Mouse (Mus musculus) MN1 (cell line): ENCODE data around the gene Ndufb7.
A peak's percentile ranks its signal among the peaks of the same experiment; 100 is the strongest.

Source experiments
- DNase-seq: peaks from one replicate; pipeline ENCODE4 v3.0.0-alpha.2; 2016; ENCODE audit warnings: low spot score

The Ndufb7 gene

DNA sequence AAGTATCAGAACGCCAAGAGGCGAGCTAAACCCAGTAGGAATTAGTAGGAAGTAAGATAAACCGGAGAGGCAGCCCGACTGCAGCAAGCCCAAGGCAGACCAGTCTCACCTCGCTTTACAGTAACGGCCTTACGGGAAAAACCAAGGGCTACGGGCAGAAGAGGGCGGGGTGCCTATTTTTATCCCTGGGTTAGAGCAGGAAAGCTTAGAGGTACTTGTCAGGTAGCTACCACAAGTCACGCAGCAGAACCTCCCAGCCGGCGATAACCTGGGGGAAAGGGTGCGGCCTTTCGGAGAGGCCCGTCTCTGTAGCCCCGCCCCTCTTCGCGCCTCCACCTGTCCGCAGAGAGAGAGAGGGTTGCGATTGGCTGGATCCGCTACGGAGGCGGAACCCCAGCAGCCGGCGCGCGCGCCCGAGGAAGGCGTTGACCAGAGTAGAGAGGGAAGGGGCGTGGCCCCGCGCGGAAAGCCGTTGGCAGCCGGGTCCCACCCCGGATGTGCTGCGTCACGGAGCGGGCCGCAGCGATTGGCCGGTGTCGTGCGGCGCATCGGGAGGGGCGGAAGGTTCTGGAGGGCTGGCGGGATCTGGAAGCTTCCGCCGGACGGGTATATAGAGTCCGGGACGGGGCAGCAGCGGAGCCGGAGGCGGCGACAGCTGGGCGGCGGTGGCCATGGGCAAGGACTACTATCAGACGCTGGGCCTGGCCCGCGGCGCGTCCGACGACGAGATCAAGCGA lies 41.4 kb downstream of the Ndufb7 start, which contains the start of the genes Tecr and Dnajb1:
Gene Tecr, minus strand, starts transcription at position 311 of the 737 bp plus-strand sequence.
Gene Dnajb1, plus strand, starts transcription at position 533 of the 737 bp plus-strand sequence.
- peak; percentile 100 for DNase-seq

DNA sequence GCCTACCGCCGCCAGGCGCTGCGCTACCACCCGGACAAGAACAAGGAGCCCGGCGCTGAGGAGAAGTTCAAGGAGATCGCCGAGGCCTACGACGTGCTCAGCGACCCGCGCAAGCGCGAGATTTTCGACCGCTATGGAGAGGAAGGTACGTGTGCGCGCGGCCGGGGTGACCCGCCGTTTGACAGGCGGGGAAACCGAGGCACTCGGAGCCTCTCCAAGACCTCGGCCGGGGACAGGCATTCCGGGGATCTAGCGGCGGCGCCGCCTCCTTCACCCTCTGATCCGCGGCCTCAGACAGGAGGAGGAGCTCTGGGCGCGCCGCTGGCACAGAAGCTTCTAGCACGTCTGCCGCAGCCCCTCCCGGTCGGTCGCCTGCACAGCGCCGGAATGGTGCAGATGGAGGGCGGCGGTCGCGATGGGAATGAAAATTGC lies 41.9 kb downstream of the Ndufb7 start:
- DNase-seq: peak; percentile 84

DNA sequence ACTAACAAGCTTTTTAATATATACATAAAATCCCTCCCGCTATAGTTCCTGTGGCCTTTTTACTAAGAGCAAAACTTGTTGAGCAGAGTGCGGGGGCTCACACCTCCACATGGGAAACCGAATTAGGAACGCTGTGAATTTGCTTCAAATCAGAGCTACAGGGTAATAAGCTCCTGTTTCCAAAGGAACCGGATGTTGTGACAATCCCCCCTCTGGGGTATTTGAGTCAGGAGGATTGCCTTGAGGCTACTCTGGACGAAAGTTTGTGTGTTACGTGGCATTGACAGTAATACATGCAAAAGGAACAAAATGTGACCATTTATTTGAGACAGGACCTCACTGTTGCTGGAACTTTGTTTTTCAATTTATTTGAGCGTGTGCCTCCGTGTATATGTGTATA lies 42.6 kb downstream of the Ndufb7 start:
- DNase-seq: no peak

DNA sequence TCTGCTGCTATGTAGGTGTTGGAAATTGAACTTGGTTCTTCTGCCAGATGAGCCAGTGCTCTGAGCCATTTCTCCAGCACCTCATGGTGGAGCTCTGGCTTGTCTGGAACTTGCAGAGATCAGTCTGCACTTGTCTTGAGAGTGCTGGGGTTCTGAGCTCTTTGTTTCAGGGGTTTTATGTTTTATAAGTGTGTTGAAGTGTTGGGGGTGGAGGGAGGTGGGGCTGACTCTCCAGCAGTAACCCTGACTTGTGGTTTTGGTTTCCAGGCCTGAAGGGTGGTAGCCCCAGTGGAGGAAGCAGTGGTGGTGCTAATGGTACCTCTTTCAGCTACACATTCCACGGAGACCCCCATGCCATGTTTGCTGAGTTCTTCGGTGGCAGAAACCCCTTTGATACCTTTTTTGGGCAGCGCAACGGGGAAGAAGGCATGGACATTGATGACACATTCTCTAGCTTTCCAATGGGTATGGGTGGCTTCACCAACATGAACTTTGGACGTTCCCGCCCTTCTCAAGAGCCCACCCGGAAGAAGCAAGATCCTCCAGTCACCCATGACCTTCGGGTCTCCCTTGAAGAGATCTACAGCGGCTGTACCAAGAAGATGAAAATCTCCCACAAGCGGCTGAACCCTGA lies 43.2 kb downstream of the Ndufb7 start:
- no peak for DNase-seq

DNA sequence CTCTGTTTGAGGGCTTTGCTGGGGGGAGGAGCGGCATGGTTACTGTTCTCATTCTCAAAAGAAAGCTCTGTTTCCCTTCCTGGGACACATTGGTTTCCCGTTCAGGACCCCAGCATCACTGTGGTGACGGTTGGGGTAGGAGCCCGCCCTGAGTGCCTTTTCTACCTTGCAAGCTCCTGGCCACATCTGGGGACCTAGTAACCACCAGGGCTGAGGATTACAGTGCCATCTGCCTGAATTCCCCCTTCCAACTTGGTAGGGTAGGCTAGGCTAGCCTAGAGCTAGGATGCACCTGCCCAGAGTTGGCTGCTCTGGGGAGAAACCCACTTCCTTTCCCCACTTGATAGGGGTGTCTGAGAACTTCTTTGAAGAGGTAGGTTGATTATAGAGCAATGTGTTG lies 45.5 kb downstream of the Ndufb7 start:
- DNase-seq: no peak

DNA sequence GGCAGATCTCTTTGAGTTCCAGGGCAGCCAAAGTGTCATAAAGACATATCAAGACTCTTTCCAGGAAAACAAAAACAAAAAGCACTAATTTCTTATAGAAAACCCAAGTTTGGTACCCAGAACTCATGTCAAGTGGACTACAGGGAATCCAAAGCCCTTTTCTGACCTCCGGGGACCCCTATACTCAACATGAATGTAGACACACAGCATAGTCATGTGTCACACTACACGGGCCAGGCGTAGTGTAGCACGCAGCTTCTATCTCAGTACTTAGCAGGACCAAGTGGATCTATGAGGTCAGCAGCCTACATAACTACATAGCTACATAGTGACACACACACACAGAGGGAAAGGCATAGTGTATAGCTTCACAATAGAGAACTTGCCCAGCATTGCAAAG lies 47.2 kb downstream of the Ndufb7 start:
- no peak for DNase-seq

DNA sequence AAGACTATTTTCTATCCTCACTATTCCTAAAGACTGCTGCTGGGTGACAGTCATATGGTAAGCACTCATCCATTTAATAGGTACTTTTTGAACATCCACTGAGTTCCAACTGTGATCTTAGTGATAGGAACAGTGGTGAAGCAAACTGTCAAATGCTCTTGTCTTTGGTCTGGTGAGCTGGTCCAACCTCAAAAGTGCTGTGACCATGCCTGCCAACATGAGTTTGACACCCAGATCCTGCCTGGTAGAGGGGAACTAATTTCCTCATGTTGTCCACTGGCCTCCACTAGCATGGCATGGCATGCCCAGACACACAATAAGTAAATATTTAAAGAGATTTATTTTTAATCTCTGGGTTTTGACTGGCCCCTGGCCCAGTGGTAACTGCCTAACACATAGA lies 50.2 kb downstream of the Ndufb7 start:
- no peak for DNase-seq

DNA sequence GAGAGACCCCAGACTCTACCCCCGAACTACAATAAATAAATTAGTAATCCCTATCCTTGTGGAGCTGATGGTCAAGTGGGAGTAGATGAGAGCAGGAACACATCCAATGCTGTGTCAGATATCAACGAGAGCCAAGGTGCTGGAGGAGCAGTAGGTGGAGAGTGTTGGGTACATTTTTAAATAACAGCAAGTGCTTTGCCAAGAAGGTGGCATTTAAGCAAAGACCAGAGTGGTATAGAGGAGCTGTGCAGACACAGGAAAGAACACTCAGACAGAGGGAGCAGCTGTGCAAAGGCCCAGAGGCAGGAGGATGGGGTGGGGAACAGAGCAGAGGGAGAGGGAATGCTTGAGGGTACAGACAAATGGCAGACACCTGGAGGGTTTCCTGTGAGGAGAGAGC lies 50.6 kb downstream of the Ndufb7 start:
- no peak for DNase-seq

DNA sequence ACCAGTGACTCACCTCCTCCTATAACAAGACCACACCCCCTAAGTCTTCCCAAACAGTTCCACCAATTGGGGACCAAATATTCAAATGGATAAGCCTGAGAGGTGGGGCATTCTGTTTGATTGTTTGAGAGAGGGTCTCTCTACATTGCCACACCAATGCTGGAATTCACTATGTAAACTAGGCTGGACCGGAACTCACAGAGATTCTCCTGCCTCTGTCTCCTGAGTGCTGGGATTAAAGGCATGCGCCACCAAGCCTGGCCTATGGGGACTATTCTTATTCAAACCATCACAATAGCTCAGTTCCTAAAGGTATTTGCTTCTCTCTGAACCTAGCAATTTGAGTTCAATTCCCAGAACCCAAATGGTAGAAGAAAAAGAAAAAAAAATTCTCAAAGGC lies 52.1 kb downstream of the Ndufb7 start:
- DNase-seq: no peak

DNA sequence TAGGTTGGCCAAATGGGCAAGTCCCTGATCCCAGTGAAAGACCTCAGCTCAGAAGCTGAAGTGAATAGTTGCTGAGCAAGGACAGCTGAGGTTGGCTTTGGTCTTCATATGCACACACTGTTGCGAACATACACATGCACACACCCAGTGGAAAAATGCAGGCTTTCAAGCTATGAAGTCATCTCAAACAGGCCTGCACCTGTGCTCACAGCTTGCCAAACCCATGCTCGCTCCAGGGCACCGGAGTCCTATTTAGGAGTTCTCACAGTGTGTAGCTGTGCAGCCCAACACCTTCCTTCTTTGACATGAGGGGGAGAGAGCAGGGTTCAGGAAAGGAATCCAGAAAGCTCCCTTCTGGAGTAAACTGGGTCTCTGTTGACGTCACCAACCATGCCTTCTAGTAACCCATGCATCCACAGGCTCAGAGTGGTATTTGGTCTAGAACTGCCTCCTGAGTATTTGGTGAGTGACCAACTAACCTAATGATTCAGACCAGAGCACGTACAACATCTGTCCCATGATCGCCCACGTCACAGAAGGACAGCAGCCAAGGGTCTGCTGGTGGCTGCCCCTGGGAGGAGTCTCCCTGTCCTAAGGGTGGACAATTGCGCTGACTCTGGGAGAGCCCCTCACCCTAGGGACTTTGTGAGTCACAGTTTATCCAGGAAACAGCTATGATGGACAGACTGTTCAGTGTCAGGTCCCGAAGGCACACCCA lies 53.3 kb downstream of the Ndufb7 start:
- DNase-seq: no peak
